Mouse (Mus musculus) stomach, embryonic 16.5 days (tissue): Measurements from ENCODE around the gene Uba5. TPM values are rescaled to one million over a fixed set of nuclear protein-coding genes. Genes with fewer than 3 reads are reported as not detected.
A peak's percentile ranks its signal among the peaks of the same experiment; 100 is the strongest.

ENCODE experiments used
- ATAC-seq: fragments of 200-750 bp; cut with Nextera tagmentation; 2 replicates; pipeline ENCODE4 v1.8.0; 2017; ENCODE audit warnings: moderate number of reproducible peaks, moderate TSS enrichment; ENCODE audit not compliant: insufficient read depth, low FRiP score
- H3K27ac ChIP-seq: fragments of 300-500 bp; sonication (generic); 2 replicates; pipeline ENCODE4 v1.5.1; 2014; ENCODE audit warnings: low read length
- H3K27me3 ChIP-seq: fragments of 300-500 bp; sonication (generic); 2 replicates; pipeline ENCODE4 v1.6.1; 2014; ENCODE audit warnings: low read length, control low read depth, mixed read lengths; ENCODE audit not compliant: control insufficient read depth, insufficient read depth
- H3K36me3 ChIP-seq: fragments of 300-500 bp; sonication (generic); 2 replicates; pipeline ENCODE4 v1.6.1; 2014; ENCODE audit warnings: low read length; ENCODE audit not compliant: control insufficient read depth, insufficient read depth
- H3K4me1 ChIP-seq: fragments of 300-500 bp; sonication (generic); 2 replicates; pipeline ENCODE4 v1.6.1; 2014; ENCODE audit warnings: low read length, control low read depth, mixed read lengths; ENCODE audit not compliant: control insufficient read depth, insufficient read depth
- H3K4me2 ChIP-seq: fragments of 300-500 bp; sonication (generic); 2 replicates; pipeline ENCODE4 v1.6.1; 2014; ENCODE audit warnings: low read depth, low read length, mixed read lengths
- H3K4me3 ChIP-seq: fragments of 300-500 bp; sonication (generic); replicated peaks from 2 replicates; pipeline ENCODE4 v1.5.1; 2014; ENCODE audit warnings: mild to moderate bottlenecking, low read length
- H3K9ac ChIP-seq: fragments of 300-500 bp; sonication (generic); 2 replicates; pipeline ENCODE4 v1.6.1; 2014; ENCODE audit warnings: low read length
- H3K9me3 ChIP-seq: fragments of 300-500 bp; sonication (generic); replicated peaks from 2 replicates; pipeline ENCODE4 v1.6.1; 2016; ENCODE audit warnings: low read length, control low read depth; ENCODE audit not compliant: control insufficient read depth
- WGBS: fragments of 180-500 bp; shearing (Covaris S2); extraction: QIAGEN DNeasy Blood & Tissue Kit; methylation state at CpG from one replicate; pipeline ENCODE4 v1.1.7; 2014; 5-methylcytosine and 5-hydroxymethylcytosine counted together
- polyA plus RNA-seq: library from polyadenylated mRNA; unstranded; fragments of >200 nt; fragmentation: Nextera tagmentation; extraction: Ambion mirVana; gene quantifications from 2 replicates; pipeline ENCODE4 v1.2.1, GENCODE M21; 2015

Gene Uba5
- polyA plus RNA-seq, 1 experiment from 2014 or later = 46.2 TPM

DNA sequence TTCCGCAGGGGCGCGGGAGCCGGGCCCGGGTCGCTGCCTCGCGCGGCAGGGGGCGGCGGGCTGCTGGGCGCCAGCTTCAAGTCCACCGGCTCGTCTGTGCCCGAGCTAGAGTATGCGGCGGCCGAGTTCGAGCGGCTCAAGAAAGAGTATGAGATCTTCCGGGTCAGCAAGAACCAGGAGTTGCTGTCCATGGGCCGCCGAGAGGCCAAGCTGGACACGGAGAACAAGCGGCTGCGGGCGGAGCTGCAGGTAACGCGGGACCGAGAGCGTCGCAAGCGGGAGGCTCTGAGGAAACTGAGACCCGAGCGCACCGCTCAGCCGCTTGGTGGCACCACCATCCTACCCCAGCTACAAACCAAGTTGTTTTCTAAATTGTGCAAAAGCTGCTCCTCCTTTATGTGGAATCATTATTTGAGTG lies 60.0 kb downstream of the Uba5 start:
- under 1% methylated on average over 36 of the region's 37 CpGs for WGBS
- Histone ChIP-seq H3K4me2 (peak overlapping the region; percentile 60), H3K27ac (peak overlapping the region; percentile 75), H3K4me1 (peaks cover 8% of the 10 kb centered on the region), H3K9me3 (no peaks in the 10 kb centered on the region), H3K4me3 (peak overlapping the region; percentile 69), H3K9ac (peak overlapping the region; percentile 75), H3K27me3 (no peaks in the 10 kb centered on the region), H3K36me3 (no peaks in the 10 kb centered on the region)
- peak; percentile 45 for ATAC-seq

GRCm38 (mm10) chr9:104001921-104002859 lies 60.7 kb downstream of the Uba5 start, which contains the start of gene Nphp3:
Gene Nphp3 (plus strand): TSS chr9:104002544.
- H3K27ac ChIP-seq = peak within 1 kb of the TSS; percentile 93
- peaks cover 8% of the 10 kb centered on the region for H3K4me1 ChIP-seq
- peak within 1 kb of the TSS; percentile 83 for H3K4me2 ChIP-seq
- under 1% methylated on average over 55 of the region's 55 CpGs for WGBS
- H3K9me3 ChIP-seq = no peaks in the 10 kb centered on the region
- peak; percentile 98 for ATAC-seq
- no peaks in the 10 kb centered on the region for H3K36me3 ChIP-seq
- H3K27me3 ChIP-seq = no peaks in the 10 kb centered on the region
- peak within 1 kb of the TSS; percentile 69 for H3K4me3 ChIP-seq
- H3K9ac ChIP-seq = peak within 1 kb of the TSS; percentile 75

GRCm38 (mm10) chr9:104000601-104001000 lies 62.3 kb downstream of the Uba5 start:
- no peaks in the 10 kb centered on the region for H3K27me3 ChIP-seq
- WGBS = 29% methylated on average over 3 of the region's 3 CpGs
- no peaks in the 10 kb centered on the region for H3K9me3 ChIP-seq

More at GRCm38 (mm10) chr9:104000601-104001000, 62.3 kb downstream of the Uba5 start:
- no peak overlapping the region for H3K27ac ChIP-seq
- no peak overlapping the region for H3K4me3 ChIP-seq
- no peak overlapping the region for H3K4me2 ChIP-seq
- no peaks in the 10 kb centered on the region for H3K36me3 ChIP-seq
- H3K4me1 ChIP-seq = peaks cover 8% of the 10 kb centered on the region
- no peak for ATAC-seq
- no peak overlapping the region for H3K9ac ChIP-seq

Other genes starting within 250 kb of the Uba5 start
- 3.3 and 3.7 TPM in 2 replicates for gene Nphp3, start 60.6 kb downstream of the Uba5 start, polyA plus RNA-seq
- gene Gm28305, start 22.5 kb downstream of the Uba5 start, polyA plus RNA-seq = not detected in 2 replicates
- 17.5 and 20.1 TPM in 2 replicates for gene Acad11, start 243 bp upstream of the Uba5 start, polyA plus RNA-seq
- 3.6 and 4.9 TPM in 2 replicates for gene Ackr4, start 63.8 kb upstream of the Uba5 start, polyA plus RNA-seq
- 18.6 and 19.8 TPM in 2 replicates for gene Dnajc13, start 199.8 kb upstream of the Uba5 start, polyA plus RNA-seq